Mouse (Mus musculus): Measurements from ENCODE around the gene Susd1.

DNA sequence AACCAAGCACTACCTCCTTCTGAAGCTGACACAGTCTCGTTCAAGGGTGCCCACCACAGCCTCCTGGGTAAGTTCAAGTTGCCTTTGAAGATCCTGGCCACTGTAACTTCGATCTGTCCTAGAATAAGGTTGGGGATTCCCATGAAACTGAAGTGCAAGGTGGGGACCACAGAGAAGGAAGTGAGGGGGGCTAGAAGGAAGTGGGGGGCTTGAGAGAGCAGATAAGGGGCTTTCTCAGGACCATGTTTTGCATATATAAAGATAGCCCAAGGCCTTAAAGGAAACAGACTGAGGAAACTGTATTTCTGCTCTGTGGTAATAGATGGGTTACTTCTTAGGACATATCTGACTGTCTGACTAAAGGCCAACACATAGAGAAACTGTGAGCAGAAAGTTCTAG is 151.3 kb downstream of the Susd1 start:
- TF ChIP-seq CTCF (IDR thresholded peaks at IDR 0.05; ENCODE audit: extremely low read depth, insufficient read depth, insufficient read length, insufficient replicate concordance) (no peak), POLR2A (IDR thresholded peaks at IDR 0.05; ENCODE audit: low read depth, low read length) (no peak)

All from spleen, adult 2 months (tissue).